Mouse (Mus musculus) left cerebral cortex, postnatal 4 days (tissue): ENCODE data around the gene Ap1b1. TPM values are rescaled to one million over a fixed set of nuclear protein-coding genes. Genes with fewer than 3 reads are reported as not detected.
A peak's percentile ranks its signal among the peaks of the same experiment; 100 is the strongest.

ENCODE experiments used
- DNase-seq: peaks from one replicate; pipeline ENCODE4 v3.0.0-alpha.2; 2022
- intact Hi-C: fragments of 180-260 bp; cut with DNase I; formaldehyde crosslinking; loops from one replicate; pipeline ENCODE4 v1.15.1; 2025
- total RNA-seq, 2 experiments: library from RNA; stranded (reverse); gene quantifications; 2 replicates each; pipeline ENCODE4 v1.2.3; 2021

The Ap1b1 gene
- total RNA-seq, 2 experiments from 2014 or later = 110 to 115 TPM

DNA sequence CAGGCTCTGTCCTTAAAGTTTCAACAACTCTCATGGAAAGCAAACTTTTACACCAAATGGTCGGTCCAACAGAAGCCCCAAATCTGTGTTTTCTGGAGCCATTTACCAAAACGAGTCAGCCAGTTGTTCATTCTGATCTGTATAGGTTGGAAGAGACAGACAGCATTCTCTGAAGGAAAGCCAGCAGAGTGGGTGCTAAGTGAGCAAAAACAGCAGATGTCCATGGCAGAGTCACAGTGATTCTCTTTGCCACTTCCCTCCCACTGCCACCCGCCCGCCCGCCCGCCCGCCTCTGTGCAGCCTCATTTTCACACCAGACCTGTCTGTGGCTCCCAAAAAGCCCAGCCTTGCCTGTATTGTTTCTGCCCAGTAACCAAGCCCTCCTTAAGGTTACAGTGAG lies 41.6 kb downstream of the Ap1b1 start:
- intact Hi-C loops = no loop called here
- DNase-seq = no peak

DNA sequence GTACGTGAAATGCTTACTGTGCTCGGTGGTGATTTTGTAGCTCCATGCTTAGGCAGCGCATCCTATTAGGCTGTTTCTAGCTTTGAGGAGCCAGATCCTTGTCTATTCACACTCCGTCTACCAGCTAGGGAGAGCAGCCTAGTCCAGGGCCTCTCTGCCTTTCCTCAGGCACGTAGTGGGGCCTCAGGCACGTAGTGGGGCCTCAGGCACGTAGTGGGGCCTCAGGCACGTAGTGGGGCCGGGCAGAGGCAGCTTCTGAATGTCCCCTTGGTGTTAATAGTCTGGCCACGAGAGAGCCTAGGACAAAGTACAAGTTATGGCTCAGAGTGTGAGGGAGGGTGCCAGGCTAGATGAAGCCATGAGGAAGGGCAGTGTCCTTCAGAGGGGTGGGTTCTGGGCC lies 46.1 kb downstream of the Ap1b1 start:
- intact Hi-C loops = no loop called here
- DNase-seq = no peak

DNA sequence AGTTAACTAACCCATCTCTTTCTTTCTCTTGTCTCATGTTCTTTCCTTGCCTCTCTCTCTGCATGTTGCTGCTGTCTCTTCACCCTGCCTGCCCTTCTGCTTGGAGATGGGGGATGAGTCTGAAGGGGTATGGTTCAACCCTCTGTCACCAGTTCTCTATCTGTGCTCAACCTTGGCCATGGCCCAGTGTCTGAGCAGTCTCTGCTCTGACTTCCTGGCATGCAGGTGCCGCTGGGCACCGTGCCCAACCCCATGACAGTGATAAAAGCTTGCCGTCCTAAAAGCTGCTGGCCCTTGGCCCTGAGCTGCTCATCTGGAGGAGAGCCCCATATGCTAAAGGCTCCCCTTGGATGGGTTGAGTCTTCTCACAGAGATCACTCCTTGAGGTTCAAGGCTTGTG lies 46.5 kb downstream of the Ap1b1 start:
- intact Hi-C loops = no loop called here
- peak; percentile 82 for DNase-seq

DNA sequence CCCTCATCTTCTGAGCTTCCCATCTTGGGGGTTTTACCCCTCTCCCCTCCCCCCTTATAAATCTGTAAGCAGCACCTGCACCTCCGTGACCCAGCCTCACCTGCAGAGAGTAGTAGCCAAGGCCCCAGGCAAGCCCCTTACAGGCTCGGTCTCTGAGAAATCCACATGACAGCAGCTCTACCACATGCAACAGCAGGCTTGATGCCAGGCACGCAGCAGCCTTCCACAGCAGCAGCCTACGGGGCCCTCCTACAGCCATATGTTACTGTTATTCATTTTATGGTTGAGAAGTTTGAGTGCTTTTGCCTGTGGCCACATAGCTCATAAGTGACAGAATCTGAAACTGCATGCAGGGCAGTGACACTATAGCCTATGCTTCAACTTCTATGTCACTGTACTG lies 48.8 kb downstream of the Ap1b1 start:
- intact Hi-C loops = no loop called here
- DNase-seq = peak; percentile 79

DNA sequence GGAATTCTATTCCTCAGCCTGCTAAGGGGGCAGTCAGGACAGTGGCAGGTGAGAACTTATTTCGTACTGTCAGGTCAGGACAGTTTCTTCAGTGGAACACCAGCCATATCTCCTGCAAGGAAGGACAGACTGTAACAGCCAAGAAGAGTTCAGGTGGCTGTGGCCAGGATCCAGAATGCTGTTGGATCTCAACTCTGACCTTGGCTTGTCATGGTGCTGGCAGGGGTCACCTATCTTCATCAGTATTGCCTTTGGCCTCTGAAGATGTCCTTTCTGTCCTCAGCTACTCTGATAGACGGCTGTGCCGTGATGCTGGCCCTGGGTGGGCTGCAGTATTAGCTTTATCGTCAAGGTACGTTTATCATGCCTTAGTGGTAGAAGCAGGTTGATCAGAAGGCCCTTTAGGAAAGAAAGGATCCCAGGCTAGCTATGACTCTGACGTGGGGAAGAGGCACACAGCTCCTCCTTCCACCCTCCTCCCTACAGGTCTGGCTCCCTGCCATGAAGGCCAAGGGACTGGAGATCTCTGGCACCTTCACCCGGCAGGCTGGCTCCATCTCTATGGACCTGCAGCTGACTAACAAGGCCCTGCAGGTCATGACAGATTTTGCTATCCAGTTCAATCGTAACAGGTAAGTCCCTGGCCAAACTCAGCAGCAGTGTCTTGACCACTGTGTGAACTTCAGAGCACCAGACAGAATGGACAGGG lies 50.7 kb downstream of the Ap1b1 start:
- DNase-seq = peak; percentile 54
- intact Hi-C loops = no loop called here

DNA sequence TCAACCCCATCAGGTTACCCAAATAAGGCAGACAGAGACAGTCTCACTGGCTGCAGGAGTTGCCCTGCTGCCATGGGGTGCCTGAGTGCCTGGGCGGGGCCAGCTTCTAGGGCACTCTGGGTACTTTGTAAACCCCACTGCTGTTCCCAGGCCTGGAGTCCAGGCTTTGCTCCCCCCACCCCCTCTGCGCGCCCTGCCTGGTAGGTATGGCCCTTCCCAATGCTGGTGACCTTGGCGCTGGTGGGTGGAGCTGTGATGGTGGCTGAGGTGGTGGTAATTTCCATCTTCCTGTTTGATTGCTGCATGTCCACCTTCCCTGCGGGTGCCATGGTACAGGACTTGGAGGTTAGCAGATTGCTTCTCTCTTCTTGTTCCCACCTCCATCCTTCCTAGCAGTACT lies 54.0 kb downstream of the Ap1b1 start:
- no peak for DNase-seq
- intact Hi-C loops = no loop called here

DNA sequence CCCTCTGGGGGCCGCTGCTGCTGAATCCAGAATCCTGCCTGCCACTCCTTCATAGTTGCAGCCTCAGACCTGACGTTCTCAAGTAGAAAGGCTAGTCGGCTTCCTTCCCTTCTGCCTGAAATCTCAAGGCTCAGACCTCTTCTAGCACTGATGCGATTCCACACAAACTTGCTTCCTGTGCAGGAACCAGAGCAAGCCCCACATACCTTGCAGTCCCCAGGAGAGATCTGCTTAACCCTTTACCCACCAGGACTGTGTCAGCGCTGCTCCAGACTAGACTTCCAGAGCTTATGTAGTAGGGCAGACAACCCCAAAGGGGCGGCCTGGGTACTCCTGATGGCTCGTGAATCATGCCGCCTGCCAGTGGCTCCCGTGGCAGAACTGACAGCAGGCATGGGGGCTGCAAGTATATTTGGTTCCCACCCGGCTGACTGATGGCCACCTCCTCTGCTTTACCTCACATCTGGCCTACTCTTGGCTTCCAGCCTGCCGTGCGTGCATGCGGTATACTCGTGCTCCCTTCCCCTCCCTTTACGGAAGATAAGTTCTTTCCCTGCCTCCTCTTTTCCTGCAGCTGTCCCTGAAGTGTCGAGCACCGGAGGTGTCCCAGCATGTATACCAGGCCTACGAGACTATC lies 54.6 kb downstream of the Ap1b1 start:
- intact Hi-C loops = no loop called here
- no peak for DNase-seq

DNA sequence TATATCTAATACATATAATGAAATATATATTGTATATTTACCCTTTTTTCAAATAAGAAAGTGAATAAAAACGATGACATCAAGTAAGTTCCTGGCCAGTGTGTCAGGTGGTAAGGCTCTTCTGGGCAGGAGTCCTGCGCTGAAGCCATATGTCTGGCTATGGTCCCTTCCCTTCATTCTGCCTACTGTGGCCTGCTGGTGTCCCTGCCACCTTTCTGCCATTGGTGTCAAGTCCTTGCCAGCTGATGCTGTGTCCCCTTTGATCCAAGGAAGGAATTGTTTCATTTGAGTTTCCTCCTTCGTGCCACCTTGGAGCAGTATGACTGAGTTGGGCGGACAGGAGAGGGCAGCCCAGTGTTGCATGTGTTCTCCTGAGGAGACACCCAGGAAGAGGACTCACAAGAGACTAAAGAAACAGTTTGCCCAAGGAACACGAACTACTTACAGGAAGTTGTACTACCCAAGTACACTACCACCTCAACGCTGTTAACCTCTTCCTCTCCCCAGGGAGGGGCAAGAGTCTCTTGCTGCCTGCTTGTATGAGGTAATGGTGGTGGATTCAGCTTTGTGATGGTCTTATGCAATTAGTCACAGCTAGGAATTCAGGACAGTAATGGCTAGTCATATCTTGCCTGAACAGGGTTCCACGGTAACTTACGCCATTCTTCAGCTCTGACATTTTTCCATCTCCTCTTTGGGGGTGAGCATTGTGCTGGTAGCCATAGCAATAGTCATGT lies 56.2 kb downstream of the Ap1b1 start:
- no peak for DNase-seq
- intact Hi-C loops = no loop called here

DNA sequence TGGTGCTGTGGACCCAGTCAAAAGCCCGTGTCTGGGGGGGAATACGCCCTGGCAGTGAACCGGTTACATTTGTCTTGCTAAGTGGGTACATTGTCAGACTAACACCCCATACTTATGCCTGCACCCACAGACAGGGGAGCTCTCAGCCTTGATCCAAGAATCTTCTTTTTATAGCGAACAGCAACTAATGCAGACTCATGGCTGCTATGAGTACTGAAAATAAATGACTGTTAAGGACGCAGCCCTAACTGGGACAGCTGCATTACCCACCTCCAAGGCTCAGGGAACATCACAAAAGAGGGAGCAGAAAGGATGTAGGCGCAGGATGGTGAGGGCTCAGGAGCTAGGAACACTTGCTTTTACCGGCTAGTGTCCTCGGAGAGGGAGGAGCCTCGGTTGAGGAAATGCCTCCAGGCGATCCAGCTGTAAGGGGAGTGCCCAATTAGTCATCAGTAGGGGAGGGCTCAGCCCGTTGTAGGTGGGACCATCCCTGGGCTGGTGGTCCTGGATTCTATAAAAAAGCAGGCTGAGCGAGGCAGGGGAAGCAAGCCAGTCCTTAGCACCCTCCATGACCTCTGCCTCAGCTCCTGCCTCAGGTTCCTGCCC lies 59.8 kb downstream of the Ap1b1 start:
- no peak for DNase-seq
- intact Hi-C loops = no loop called here

DNA sequence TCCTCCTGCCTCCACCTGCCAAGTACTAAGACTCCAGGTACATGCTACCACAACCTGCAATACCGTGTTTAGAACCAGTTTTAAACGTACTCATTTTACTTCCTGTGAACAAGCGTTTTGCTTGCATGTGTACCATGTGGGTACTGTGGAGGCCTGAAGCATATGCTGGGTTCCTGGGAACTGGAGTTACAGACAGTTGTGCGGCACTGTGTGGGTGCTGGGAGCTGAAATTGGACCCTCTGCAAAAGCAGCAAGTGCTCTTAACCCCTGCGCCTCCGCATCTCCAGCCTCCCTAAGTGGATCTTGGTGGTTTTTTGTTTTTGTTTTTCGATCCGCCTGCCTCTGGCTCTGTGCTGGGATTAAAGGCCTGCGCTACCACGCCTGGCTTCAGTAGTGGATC lies 65.0 kb downstream of the Ap1b1 start:
- DNase-seq = no peak
- intact Hi-C loops = no loop called here

DNA sequence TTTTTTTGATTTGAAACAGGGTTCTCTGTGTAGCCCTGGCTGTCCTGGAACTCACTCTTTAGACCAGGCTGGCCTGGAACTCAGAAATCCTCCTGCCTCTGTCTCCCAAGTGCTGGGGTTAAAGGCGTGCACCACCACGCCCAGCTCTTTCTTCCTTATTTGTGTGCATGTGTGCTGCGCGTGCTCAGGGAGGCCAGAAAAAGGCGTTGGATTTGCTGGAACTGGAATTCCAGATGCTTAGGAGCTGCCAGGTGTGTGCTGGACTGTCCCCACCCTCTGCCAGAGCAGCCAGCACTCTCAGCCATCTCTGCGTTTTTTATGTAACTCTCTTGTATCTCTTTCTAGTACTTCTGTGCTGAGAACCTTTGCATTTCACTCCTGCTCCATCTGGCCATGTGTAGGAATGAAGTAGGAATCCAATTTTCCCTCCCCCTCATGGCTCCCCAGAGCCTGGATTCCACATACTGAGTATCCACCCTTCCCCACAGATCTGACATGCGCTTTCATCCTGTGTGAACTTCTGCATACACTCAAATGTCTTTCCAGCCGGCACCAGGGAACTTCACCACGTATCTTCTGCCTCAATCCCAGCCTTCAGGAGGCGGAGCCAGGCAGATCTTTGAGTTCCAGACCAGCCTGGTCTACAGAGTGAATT lies 65.7 kb downstream of the Ap1b1 start:
- intact Hi-C loops = no loop called here
- DNase-seq = no peak

DNA sequence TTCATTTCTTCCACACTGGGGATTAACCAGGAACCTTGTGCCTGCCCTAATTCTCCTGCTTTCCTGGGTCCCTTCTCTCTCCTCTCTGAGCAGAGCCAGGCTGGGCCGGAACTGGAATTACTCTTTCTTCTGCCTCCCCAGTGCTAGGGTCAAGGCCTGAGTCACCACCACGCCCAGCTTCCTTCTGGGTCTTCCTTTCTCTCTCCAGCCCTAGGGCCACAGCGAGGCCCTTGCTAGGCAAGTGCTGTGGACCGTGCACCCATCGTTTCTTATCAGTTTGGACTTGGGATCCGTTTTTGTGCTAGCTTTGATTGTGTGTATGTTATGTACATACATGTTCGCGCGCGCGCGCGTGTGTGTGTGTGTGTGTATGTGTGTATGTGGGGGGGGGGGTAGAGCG lies 67.5 kb downstream of the Ap1b1 start:
- no peak for DNase-seq
- intact Hi-C loops = no loop called here

DNA sequence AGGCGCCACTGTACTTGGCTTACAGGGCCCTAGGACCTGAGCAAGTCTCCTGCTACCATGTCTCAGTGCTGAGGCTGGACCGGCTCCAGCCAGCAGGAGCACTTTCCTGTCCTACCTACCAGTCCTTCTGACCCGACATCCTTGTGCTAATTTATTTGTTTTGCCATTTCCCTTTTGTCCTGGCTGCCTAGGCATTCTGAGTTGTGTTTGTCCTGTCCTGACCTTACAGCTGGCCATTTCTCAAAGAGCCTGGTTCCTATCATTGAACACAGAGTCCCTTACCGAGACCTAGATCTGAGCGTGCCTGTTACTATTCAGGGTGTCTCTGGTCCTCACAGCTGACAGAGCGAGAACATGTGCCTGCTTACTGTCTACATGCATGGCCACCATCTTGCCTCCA lies 68.2 kb downstream of the Ap1b1 start:
- intact Hi-C loops = no loop called here
- no peak for DNase-seq

DNA sequence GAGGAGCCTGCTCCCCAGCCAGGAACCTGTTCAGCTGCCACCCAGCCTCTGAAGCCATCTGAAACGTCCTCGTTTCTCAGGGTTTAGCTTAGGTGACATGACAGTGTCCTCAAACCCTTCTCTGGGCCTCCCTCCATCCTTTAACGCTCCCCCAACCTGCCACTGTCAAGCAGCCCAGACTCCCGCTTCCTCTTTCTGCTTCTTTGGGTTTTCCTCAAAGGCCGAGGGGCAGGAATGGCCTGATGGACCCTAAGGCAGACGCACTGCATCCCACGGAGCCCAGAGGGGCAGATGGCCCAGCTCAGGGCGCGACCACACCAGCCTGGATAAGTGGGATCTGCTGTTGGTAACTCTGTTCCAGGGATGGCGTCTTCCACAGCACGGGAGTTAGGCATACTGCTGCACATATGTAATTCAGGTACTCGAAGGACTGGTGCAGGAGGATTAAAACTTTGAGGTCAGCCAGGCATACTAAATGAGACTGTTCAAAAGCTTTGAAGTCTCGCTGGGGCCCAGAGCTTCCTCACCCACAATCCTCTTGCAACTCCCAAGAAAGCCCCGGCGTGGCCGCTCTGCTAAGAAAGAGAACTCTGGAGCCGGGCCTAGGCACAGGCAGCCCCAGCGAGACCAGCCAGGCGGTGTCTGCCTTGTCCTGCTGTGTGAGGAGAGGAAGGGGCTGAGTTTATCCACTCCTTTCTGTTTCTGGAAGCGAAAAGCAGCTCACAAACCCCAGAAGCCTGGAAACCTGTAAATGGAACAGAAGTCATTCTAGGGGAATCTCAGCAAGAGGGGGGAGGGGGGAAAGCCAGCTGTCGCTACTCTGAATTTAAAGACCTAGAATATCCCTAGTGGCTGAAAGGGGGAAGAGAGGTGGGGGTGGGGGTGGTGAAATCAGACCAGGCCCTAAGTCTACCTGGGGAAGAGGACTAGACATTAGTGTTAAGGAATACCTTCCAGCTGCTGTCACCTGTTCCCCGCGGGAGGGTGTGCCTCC lies 69.6 kb downstream of the Ap1b1 start:
- intact Hi-C loops = no loop called here
- DNase-seq = no peak

DNA sequence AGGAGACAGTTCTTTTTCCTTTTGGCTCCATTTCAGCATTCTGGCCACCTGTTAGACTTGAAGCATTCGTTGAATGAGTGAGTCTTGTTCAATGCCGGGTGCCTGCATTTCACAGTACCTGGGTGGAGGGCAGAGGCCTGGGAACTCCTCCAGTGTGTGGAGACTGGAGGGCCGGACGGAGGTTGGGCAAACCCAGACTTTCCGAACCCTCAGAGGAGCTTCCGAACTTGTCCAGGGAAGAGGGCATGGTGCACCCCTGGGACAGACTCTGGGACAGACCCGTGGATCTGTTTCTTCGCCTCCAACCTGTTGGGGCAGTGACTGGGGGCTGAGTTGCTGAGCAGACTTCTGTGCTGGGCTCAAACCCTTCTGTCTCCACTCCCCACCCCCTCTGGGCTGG lies 70.4 kb downstream of the Ap1b1 start:
- no peak for DNase-seq
- intact Hi-C loops = no loop called here

DNA sequence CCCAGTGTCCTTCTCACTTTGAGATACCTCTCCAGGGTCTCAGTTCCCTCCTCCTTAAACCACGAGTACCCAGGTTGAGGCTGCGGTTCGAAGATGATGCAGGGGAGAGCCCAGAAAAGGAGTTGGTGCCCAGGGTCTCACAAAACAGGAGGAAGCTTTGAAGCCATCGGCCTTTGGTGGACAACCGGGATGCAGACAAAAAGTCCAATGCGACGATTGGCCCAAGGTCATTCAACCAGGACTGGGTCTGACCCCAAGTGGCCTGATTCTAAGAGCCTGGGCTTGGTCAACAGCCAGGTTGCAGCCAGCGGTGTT lies 70.9 kb downstream of the Ap1b1 start:
- no peak for DNase-seq
- intact Hi-C loops = no loop called here

DNA sequence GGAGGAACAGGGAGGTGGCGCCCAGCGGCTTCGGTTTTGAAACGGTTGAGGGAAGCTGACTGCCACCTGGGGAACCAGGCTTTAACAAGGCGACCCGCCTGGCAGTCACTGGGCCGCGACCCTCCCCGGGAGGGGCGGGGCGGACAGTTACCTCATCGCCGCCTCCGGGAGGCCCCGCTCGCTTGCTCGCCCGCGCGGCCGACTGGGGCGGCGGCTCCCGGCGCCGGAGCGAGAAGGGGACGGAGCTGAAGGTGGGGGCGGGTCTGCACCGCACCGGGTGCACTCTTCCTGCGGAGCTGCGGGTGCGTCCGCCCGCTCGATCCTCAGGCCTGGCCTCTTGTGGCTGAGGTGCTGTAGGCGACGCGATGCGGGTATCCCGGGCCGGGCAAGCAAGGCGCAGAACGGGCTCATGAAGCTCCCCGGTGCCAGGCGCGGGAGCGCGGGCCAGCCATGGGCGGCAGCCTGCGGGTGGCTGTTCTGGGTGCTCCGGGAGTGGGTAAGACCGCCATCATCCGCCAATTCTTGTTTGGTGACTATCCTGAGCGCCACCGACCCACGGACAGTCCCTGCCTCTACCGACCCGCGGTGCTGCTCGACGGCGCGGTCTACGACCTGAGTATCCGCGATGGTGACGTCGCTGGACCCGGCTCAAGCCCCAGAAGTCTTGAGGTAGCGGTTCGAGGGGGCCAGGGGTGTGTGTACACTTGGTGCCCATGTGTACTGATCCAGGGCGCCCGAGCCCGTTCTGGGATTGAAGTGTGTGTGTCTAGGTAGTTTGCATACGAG lies 71.4 kb downstream of the Ap1b1 start, which contains the start of gene Rasl10a:
Gene Rasl10a, plus strand, starts transcription at position 273 of the 786 bp plus-strand sequence.
- intact Hi-C loops = no loop called here
- no peak for DNase-seq

DNA sequence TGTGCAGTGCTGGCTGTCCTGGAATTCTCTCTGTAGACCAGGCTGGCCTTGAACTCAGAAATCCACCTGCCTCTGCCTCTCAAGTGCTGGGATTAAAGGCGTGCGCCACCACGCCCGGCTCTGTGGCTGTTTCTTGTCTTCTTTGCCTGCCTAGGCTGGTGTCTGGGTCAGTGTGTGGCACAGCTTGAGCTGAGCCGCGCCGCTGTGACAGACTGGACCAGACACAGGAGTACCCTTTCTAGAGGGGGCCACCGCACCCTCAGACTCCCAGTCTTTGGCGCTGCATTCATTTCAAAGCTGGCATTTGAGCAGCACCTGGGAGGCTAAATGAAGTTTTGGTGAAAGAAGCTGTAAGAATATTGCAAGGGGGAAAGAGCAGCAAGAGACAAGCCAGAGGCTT lies 72.2 kb downstream of the Ap1b1 start:
- intact Hi-C loops = no loop called here
- DNase-seq = no peak

DNA sequence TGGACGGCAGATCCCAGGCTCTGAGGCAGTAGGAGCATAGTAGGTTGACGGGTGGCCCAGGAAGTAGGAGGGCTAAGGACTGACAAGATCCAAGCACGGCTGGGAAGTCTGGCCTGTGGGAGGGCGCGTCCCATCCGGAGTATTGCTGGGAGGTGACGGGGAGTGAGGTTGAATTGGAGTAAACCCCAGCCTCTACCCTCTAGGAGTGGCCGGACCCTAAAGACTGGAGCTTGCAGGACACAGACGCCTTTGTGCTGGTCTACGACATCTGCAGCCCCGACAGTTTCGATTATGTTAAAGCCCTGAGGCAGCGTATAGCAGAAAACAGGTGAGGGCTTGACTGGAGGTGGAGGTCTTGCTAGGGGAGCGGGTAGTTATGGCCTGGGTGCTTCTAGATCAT lies 72.6 kb downstream of the Ap1b1 start:
- no peak for DNase-seq
- intact Hi-C loops = no loop called here
